Mouse (Mus musculus): ENCODE results near the gene Mcu.

DNA sequence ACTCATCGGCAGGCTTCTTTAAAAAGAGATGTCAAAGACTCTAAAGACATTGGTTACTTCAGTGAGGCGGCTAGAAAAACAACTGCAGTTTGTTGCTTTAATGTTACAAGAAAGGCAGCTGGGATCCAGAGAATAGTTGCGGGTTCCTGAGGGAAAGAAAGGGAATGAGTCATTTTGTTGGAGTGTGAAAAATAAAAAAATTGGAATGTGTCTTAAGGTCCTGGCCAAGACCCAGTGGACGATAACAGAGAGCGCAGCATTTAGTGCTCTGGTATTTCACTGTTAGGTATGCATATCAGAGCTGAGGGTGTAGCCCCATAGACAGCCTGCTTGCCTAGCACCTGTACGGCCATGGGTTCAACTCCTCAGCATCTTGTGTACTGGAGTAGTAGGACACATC, 22.1 kb upstream of the Mcu start:
- TF ChIP-seq CTCF (conservative IDR thresholded peaks at IDR 0.05 in 1 of 2, IDR thresholded peaks at IDR 0.05 in 1 of 2; ENCODE audit: low read depth in 2 of 2, low read length in 2 of 2) (no peak), SMC3 (IDR thresholded peaks at IDR 0.05; ENCODE audit: low read depth, low read length) (no peak), ZKSCAN1 (IDR thresholded peaks at IDR 0.05; ENCODE audit: borderline replicate concordance, low read depth, low read length) (no peak), NELFE (IDR thresholded peaks at IDR 0.05; ENCODE audit: low read depth, low read length) (no peak), POLR2A (IDR thresholded peaks at IDR 0.05; ENCODE audit: low read depth, low read length) (no peak), EP300 (IDR thresholded peaks at IDR 0.05; ENCODE audit: low read length) (no peak), TBP (conservative IDR thresholded peaks at IDR 0.05; ENCODE audit: low read depth, low read length) (no peak), PAX5 (IDR thresholded peaks at IDR 0.05; ENCODE audit: low read length) (no peak), UBTF (IDR thresholded peaks at IDR 0.05; ENCODE audit: low read depth, low read length) (no peak), KAT2A (IDR thresholded peaks at IDR 0.05; ENCODE audit: insufficient replicate concordance, low read length) (no peak), NRF1 (IDR thresholded peaks at IDR 0.05; ENCODE audit: low read depth, low read length) (no peak)
